Mouse (Mus musculus): ENCODE measurements around the gene Ccnb1.

- no peak for TF ChIP-seq GATA1 (IDR thresholded peaks at IDR 0.05; ENCODE audit: low read length)
- TF ChIP-seq TAL1 (IDR thresholded peaks at IDR 0.05; ENCODE audit: low read length), result no peak
Observed at GRCm38 (mm10) chr13:100742831-100743230, 43.5 kb downstream of the Ccnb1 start.
